Mouse (Mus musculus) G1E (cell line): ENCODE data around the gene Atp8b4. TPM values are rescaled to one million over a fixed set of nuclear protein-coding genes. Genes with fewer than 3 reads are reported as not detected.

Source experiments
- ATAC-seq: 2 replicates; pipeline ENCODE4 v1.8.0; 2016; ENCODE audit warnings: mild to moderate bottlenecking; ENCODE audit not compliant: insufficient number of reproducible peaks, poor library complexity, low FRiP score, severe bottlenecking; ENCODE audit errors: extremely low read depth
- DNase-seq: peaks from one replicate; pipeline ENCODE4 v3.0.0; 2012; ENCODE audit warnings: low spot score
- H3K27me3 ChIP-seq: 2 replicates; pipeline ENCODE4 v1.6.1; 2012; ENCODE audit warnings: mild to moderate bottlenecking, low read length, inconsistent platforms; ENCODE audit not compliant: insufficient read depth
- H3K36me3 ChIP-seq: replicated peaks from 2 replicates; pipeline ENCODE3; 2012; ENCODE audit warnings: mild to moderate bottlenecking, inconsistent platforms
- H3K4me1 ChIP-seq: 2 replicates; pipeline ENCODE4 v1.6.1; 2012; ENCODE audit warnings: low read depth, low read length, inconsistent platforms, mixed read lengths; ENCODE audit not compliant: insufficient read depth
- H3K4me3 ChIP-seq: 2 replicates; pipeline ENCODE4 v1.5.1; 2012; ENCODE audit warnings: low read depth, mild to moderate bottlenecking, inconsistent platforms, low read length, moderate library complexity, mixed read lengths
- H3K9me3 ChIP-seq: replicated peaks from 2 replicates; pipeline ENCODE4 v1.6.1; 2012; ENCODE audit warnings: inconsistent platforms
- CTCF ChIP-seq: IDR thresholded peaks from 2 replicates; pipeline ENCODE4 v1.5.1; 2012; ENCODE audit warnings: low read depth, low read length, inconsistent platforms, mixed read lengths
- GATA1 ChIP-seq: IDR thresholded peaks from 2 replicates; pipeline ENCODE4 v1.6.1; 2012; ENCODE audit warnings: borderline replicate concordance, low read length, inconsistent platforms, mixed read lengths
- GATA2 ChIP-seq: IDR thresholded peaks from 2 replicates; pipeline ENCODE4 v1.6.1; 2012; ENCODE audit warnings: low read depth, low read length, inconsistent platforms, borderline replicate concordance
- POLR2AphosphoS5 ChIP-seq: IDR thresholded peaks from 2 replicates; pipeline ENCODE4 v1.6.1; 2012; ENCODE audit warnings: low read depth, low read length, inconsistent platforms; ENCODE audit not compliant: insufficient replicate concordance
- TAL1 ChIP-seq: conservative IDR thresholded peaks from 2 replicates; pipeline ENCODE4 v1.6.1; 2012; ENCODE audit warnings: low read depth, low read length, inconsistent platforms, mixed read lengths
- polyA plus RNA-seq: library from polyadenylated mRNA; stranded (reverse); fragments of >175 nt; gene quantifications from 2 replicates; pipeline ENCODE4 v1.2.3, GENCODE M21; 2012
- total RNA-seq, 2 experiments: library from RNA; stranded (forward) in 1 of 2; stranded (reverse) in 1 of 2; fragments of 200-1000 nt in 1 of 2; fragments of >200 nt in 1 of 2; fragmentation: Nextera tagmentation in 1 of 2; gene quantifications; 2 replicates each; pipeline ENCODE4 v1.2.3; 2014 to 2017

Atp8b4 gene
- total and polyA plus RNA-seq, 3 experiments, result under 0.01 to 0.02 TPM; not detected in 1

DNA sequence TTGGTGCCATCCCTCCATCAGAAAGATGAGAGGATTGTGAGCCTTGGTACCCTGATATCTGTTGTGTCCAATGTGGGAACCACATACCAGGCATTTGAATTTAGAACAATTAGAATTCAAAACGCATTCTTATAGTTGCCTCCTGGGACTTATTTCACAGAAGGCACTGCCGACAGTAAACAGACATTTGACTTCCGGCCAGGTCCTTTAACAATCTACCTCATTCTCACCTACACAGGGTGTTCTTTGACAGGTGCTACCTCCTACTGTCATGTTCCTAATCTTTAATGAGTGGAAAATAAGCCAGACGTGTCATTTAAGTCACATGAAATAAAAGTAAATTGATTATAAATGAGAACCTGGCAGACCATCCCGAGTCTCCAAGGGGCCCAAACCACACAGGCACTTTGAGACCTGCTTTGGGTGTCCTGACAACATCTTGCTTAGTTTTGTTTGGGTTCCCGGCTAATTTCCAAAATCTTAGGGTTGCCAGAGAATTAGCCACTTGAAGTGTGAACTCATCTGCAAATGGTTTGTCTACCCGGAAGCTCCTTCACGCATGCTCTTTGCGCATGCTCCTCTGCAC is 67.9 kb downstream of the Atp8b4 start:
- Histone ChIP-seq H3K4me1 (no peaks in the 10 kb centered on the region), H3K9me3 (no peaks in the 10 kb centered on the region), H3K36me3 (no peaks in the 10 kb centered on the region), H3K4me3 (no peak overlapping the region), H3K27me3 (peaks cover 16% of the 10 kb centered on the region)
- DNase-seq, result no peak
- ATAC-seq, result no peak
- TF ChIP-seq TAL1 (no peak), POLR2AphosphoS5 (no peak), GATA2 (no peak), GATA1 (no peak), CTCF (no peak)

DNA sequence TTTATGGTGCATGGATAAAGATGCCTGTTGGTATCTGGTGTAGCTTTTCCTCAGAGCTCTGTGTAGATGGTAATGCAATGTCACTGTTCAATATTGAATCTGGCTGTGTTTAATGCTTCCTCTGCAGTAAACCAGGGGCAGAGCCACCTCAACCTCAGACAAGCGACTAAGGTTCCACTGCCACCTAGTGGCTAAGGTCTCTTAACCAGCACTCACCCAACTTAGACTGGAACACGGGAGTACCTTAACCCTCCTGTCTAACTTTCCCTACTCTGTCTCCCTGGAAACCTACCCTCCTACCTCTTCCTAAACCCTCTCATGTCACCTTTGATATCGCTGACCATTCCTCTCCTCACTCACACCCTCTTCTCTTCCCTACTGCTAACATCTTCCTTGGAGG is 71.2 kb downstream of the Atp8b4 start:
- Histone ChIP-seq H3K4me1 (no peaks in the 10 kb centered on the region), H3K9me3 (no peaks in the 10 kb centered on the region), H3K4me3 (no peak overlapping the region), H3K36me3 (no peaks in the 10 kb centered on the region), H3K27me3 (peaks cover 19% of the 10 kb centered on the region)
- DNase-seq (peak; percentile 8), ATAC-seq (no peak)
- TF ChIP-seq TAL1 (no peak), POLR2AphosphoS5 (no peak), CTCF (peak; percentile 23; the same call in 1 of the 2 replicates), GATA2 (no peak), GATA1 (no peak)

DNA sequence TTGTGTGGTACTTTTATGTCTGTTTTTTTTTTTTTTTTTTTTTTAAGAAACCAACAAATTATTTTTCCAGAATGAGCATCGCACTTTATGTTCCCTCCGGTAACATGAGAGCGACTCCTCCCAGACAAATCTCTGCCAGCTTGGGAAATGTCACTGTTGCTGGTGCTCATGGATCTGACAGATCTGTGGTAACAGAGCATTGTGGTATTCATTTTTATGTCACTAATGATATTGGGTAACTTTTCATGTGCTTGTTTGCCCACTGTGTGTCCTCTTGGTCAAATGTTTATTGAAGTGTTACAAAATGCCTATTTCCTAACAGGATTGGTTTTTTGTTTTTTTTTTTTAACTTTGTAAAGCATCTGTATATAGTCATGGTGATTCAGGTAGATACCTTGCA is 75.3 kb downstream of the Atp8b4 start:
- no peak for ATAC-seq
- DNase-seq, result no peak
- H3K9me3 ChIP-seq, result no peaks in the 10 kb centered on the region

DNA sequence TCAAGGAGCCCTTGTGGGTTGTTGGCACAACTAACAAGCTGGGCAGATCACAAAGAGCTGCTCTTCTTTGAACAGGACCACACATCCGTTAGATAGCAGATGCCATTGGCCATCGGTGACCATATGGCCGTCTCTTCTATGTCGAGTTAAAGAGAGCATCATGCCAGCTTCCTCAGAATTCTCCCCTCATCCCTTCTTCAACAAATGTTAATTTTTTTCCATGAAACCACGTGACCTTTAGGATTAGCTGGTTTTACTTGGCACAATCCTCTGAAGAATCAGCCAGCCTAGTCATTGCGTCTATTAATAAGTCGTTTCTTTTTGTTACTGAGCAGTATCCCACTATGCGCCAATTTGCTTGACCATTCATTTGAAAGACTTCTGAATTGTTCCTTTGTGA is 75.8 kb downstream of the Atp8b4 start:
- Histone ChIP-seq H3K4me1 (no peaks in the 10 kb centered on the region), H3K9me3 (no peaks in the 10 kb centered on the region), H3K36me3 (no peaks in the 10 kb centered on the region), H3K4me3 (no peak overlapping the region), H3K27me3 (peaks cover 4% of the 10 kb centered on the region)
- DNase-seq, result no peak
- ATAC-seq, result no peak
- TF ChIP-seq POLR2AphosphoS5 (no peak), CTCF (no peak), TAL1 (no peak), GATA1 (no peak), GATA2 (no peak)

More for the DNA sequence above, 75.3 kb downstream of the Atp8b4 start:
- Histone ChIP-seq H3K27me3 (peaks cover 5% of the 10 kb centered on the region), H3K4me3 (no peak overlapping the region), H3K4me1 (no peaks in the 10 kb centered on the region), H3K36me3 (no peaks in the 10 kb centered on the region)
- TF ChIP-seq GATA1 (no peak), POLR2AphosphoS5 (no peak), GATA2 (no peak), CTCF (no peak), TAL1 (no peak)

DNA sequence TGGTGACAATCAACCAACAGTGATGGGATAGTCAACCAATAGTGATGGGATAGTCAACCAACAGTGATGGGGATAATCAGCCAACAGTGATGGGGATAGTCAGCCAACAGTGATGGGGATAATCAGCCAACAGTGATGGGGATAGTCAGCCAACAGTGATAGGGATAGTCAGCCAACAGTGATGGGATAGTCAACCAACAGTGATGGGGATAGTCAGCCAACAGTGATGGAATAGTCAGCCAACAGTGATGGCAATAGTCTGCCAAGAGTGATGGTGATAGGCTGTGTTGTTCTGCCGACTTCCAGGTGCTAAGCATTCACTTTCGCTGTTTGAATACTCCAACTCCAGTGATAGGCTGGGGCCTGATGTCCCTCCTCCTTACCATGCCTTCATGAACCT is 79.6 kb downstream of the Atp8b4 start:
- Histone ChIP-seq H3K36me3 (no peaks in the 10 kb centered on the region), H3K9me3 (no peaks in the 10 kb centered on the region), H3K4me1 (no peaks in the 10 kb centered on the region), H3K4me3 (no peak overlapping the region), H3K27me3 (peaks cover 2% of the 10 kb centered on the region; the same call in 1 of the 2 replicates)
- ATAC-seq (no peak), DNase-seq (no peak)
- no peak for TF ChIP-seq TAL1
- no peak for TF ChIP-seq POLR2AphosphoS5
- no peak for TF ChIP-seq GATA1
- TF ChIP-seq GATA2, result no peak
- no peak for TF ChIP-seq CTCF

DNA sequence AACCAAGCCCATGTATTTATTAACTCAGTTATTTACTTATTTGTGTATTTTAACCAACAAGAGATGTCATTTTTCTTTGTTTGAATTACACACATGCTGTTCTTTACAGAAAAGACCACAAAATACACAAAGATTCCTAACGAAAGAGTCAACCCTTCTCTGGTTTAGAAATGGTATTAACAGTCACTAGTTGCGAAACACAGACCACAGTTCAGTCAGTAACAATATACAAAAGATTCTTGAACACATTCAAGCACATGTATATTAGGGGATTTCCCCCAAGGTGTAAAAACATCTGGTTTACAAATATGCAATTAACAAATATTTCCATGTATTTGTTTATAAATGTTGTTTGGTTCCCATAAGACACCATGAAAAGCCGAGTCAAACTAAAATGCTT is 81.6 kb downstream of the Atp8b4 start:
- DNase-seq (no peak), ATAC-seq (no peak)
- Histone ChIP-seq H3K9me3 (no peaks in the 10 kb centered on the region), H3K4me1 (no peaks in the 10 kb centered on the region), H3K36me3 (no peaks in the 10 kb centered on the region), H3K4me3 (no peak overlapping the region), H3K27me3 (peaks cover 3% of the 10 kb centered on the region; the same call in 1 of the 2 replicates)
- no peak for TF ChIP-seq TAL1
- TF ChIP-seq GATA2, result no peak
- no peak for TF ChIP-seq GATA1
- TF ChIP-seq CTCF, result no peak
- TF ChIP-seq POLR2AphosphoS5, result no peak

DNA sequence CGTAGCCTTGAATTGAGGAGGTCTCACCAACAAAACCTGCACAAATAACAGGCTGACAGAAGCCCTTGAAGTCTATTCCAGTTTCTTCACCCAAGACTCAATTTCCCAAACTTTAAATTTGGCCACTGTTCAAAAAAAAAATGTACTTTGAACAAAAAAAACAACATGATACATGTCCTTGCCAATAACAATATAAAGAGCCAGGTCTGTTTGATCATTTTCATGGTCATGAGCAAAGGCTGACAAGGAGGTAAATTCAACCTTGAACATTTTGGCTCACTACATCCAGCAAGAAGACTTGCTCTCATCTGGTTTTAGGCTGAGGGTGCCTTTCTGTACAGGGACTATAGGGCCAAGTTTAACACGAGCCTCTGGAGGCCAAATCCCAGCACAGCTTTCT is 83.7 kb downstream of the Atp8b4 start:
- DNase-seq (no peak), ATAC-seq (no peak)
- TF ChIP-seq GATA2, result no peak
- no peak for TF ChIP-seq TAL1
- Histone ChIP-seq H3K9me3 (no peaks in the 10 kb centered on the region), H3K4me1 (no peaks in the 10 kb centered on the region), H3K36me3 (no peaks in the 10 kb centered on the region), H3K4me3 (no peak overlapping the region), H3K27me3 (peaks cover 3% of the 10 kb centered on the region; the same call in 1 of the 2 replicates)
